Mouse (Mus musculus) cerebellum, adult 11-12 months (tissue): ENCODE results near the gene Olfr157.
A peak's percentile ranks its signal among the peaks of the same experiment; 100 is the strongest.

Source experiments
- DNase-seq: peaks from one replicate; pipeline ENCODE4 v3.0.0; 2022

The Olfr157 gene

GRCm38 (mm10) chr4:43840101-43840500 is at the start of gene Olfr157:
Gene Olfr157 (minus strand): TSS chr4:43840201.
- no peak for DNase-seq

GRCm38 (mm10) chr4:43884196-43884595 is 44.2 kb upstream of the Olfr157 start:
- no peak for DNase-seq

- no peak for DNase-seq
Measured at GRCm38 (mm10) chr4:43879566-43879965, 39.6 kb upstream of the Olfr157 start.

- no peak for DNase-seq
Measured at GRCm38 (mm10) chr4:43878121-43878776, 38.2 kb upstream of the Olfr157 start.

- no peak for DNase-seq
Measured at GRCm38 (mm10) chr4:43877230-43877629, 37.2 kb upstream of the Olfr157 start.

- peak; percentile 19 for DNase-seq
Measured at GRCm38 (mm10) chr4:43875919-43876411, 36.0 kb upstream of the Olfr157 start.

GRCm38 (mm10) chr4:43875160-43875918 is 35.3 kb upstream of the Olfr157 start, which contains the start of gene Reck:
Gene Reck (plus strand): TSS chr4:43875530.
- peak; percentile 72 for DNase-seq

- no peak for DNase-seq
Measured at GRCm38 (mm10) chr4:43874501-43874900, 34.5 kb upstream of the Olfr157 start.

- DNase-seq = no peak
Measured at GRCm38 (mm10) chr4:43869821-43870220, 29.8 kb upstream of the Olfr157 start.

- DNase-seq = no peak
Measured at GRCm38 (mm10) chr4:43863298-43863697, 23.3 kb upstream of the Olfr157 start.

GRCm38 (mm10) chr4:43860744-43861519 is 20.9 kb upstream of the Olfr157 start:
- DNase-seq = peak; percentile 32

GRCm38 (mm10) chr4:43859886-43860285 is 19.9 kb upstream of the Olfr157 start:
- no peak for DNase-seq

GRCm38 (mm10) chr4:43854101-43854500 is 14.1 kb upstream of the Olfr157 start:
- no peak for DNase-seq

GRCm38 (mm10) chr4:43851265-43851664 is 11.3 kb upstream of the Olfr157 start, which contains the start of gene Olfr155:
Gene Olfr155 (plus strand): TSS chr4:43851565.
- no peak for DNase-seq

- DNase-seq = no peak
Measured at GRCm38 (mm10) chr4:43838326-43838725, 1.7 kb downstream of the Olfr157 start.

GRCm38 (mm10) chr4:43834749-43835148 is 5.3 kb downstream of the Olfr157 start:
- no peak for DNase-seq

GRCm38 (mm10) chr4:43833752-43834151 is 6.2 kb downstream of the Olfr157 start:
- DNase-seq = no peak

GRCm38 (mm10) chr4:43832031-43832430 is 8.0 kb downstream of the Olfr157 start:
- no peak for DNase-seq

- DNase-seq = no peak
Measured at GRCm38 (mm10) chr4:43828806-43829205, 11.2 kb downstream of the Olfr157 start.

- no peak for DNase-seq
Measured at GRCm38 (mm10) chr4:43823845-43824337, 16.1 kb downstream of the Olfr157 start, which contains the start of gene Olfr156. Gene Olfr156 (minus strand): TSS chr4:43823895.

- DNase-seq = no peak
Measured at GRCm38 (mm10) chr4:43822896-43823550, 17.0 kb downstream of the Olfr157 start.

GRCm38 (mm10) chr4:43798936-43799335 is 41.1 kb downstream of the Olfr157 start:
- DNase-seq = no peak
